Mouse (Mus musculus): ENCODE measurements around the gene Olfr972.
"Not testable (repeated sequence)": the region's sequence is repeated elsewhere in the genome, so short reads cannot be mapped to it uniquely, and the experiment has no call there.

Olfr972 gene

DNA sequence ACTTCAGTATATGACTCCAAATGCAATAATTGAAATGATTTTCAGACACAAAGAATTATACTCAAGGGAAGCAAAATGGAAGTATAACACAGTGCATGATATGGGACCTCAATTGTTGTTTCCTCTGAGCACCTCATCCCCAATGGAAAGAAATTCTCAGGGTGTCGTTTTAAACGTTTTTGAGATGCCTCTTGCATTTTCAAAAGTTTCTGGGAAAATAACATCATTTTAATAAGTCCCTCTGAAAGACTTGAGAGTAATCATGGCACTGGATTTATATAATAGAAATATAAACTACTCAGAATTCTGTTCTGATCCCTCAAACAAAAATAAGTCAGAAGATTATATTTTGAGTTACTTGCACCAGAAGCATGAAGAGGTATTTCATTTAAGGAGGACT lies at the start of gene Olfr972:
TSS of gene Olfr972 (plus strand) at position 301 of the 400 bp plus-strand sequence.
- DNase-seq (ENCODE audit: low read depth, low spot score) = no peak

DNA sequence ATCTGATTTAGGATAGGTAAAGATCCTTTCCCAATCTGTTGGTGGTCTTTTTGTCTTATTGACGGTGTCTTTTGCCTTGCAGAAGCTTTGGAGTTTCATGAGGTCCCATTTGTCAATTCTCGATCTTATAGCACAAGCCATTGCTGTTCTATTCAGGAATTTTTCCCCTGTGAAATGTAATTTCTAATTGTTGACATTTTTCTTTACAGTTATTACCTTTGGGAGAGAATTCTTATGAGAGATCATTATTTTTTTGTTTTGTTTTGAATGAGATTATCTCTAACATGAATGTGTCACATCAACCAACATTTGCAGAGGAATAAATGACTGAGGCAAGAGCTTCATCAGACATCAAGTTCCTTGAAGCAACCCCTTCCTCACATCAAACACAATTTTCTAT lies 29.6 kb upstream of the Olfr972 start, which contains the start of gene Olfr971:
TSS of gene Olfr971 (plus strand) at position 301 of the 400 bp plus-strand sequence.
- not testable (repeated sequence) for DNase-seq (ENCODE audit: low read depth, low spot score)

DNA sequence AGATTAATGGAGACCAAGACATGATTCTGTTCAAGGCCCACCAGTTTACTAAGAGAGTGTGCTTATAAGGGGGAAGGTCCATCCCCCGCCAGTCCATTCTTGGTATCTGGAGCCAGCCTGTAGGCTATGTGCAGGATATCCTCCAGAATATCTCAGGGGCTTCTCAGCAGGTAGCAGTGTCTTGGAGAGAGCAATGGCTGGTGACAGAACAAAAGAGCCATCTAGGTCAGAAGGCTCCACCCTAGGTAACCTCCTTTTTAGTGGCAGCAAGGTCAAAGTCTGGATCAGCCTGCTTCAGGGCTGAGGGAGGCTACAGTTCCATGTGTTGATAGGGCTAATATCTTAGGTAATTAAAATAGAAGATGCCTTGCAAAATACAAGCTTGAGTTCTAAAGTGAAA lies 5.8 kb downstream of the Olfr972 start:
- not testable (repeated sequence) for DNase-seq (ENCODE audit: low read depth, low spot score)

DNA sequence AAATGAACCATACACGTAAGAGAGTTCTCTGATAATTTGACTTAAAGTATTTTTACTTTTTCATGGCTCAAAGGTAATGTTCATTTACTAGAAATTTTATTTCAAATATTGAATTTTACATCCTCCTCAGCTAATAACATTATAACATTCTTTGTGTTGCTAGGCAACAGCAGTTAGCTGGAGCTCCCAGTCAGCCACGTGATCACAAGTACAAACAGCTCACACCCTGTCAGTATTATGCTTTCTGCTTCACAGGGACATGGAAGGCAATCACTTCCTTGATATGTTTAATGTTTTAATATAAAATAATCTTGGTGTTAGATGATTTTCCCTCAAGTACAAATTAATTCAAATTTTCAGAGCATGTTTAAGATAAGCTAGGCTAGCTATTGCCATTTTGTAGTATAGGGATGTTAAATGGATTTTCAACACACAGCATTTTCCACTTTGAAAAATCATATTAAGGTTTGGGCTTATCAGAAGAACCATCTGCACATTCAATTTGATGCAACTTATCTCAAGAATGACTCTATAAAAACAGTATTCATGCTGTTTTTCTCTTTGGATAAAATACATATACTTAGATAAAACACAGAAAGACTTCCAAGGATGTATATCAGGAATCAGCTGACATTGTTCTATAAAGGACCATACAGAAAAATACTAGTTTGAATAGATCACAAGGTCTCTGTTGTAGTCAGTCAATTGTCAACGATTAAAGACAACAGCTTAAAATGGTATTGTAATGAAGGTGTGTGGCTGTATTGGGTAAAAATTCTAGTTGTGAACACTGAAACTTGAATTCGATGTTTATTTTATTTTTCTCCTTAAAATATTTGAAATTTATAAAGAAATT lies 11.5 kb downstream of the Olfr972 start:
- not testable (repeated sequence) for DNase-seq (ENCODE audit: low read depth, low spot score)

DNA sequence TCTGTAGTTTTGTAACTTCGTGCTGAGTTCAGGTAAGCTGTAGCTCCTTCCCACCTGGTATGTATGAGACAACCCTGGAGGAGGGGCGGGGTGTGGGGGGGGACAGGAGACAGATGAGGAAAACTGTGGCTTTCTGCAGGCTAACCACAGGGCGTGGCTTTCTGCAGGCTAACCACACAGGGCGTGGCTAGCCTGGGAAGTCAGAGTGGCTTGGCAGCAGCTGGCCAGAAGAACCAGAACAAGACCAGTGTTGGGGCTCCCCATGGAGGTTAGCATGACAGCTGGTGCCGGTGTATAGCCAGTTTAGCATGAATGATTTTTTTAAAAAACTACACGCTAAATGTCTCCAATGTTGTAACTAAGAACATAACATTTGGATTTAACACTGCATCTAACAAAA lies 38.9 kb downstream of the Olfr972 start:
- DNase-seq (ENCODE audit: low read depth, low spot score) = no peak

DNA sequence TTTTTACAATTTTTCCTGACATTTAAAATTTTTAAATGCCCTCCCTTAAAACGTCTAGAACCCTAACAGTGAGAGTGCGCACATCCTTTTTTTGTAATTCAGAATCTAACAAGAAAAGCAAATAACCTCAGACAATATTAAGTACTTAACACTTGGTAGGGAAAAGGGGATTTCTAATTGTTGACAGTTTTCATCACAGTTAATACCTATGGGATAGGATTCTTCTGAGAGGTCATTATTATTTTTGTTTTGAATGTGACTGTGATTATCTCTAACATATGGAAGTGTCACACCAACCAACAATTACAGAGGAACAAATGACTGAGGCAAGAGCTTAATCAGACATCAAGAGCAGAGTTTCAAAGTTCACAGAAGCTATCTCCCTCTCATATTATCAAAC lies 40.8 kb downstream of the Olfr972 start, which contains the start of gene Olfr229:
TSS of gene Olfr229 (plus strand) at position 301 of the 400 bp plus-strand sequence.
- no peak for DNase-seq (ENCODE audit: low read depth, low spot score)

DNA sequence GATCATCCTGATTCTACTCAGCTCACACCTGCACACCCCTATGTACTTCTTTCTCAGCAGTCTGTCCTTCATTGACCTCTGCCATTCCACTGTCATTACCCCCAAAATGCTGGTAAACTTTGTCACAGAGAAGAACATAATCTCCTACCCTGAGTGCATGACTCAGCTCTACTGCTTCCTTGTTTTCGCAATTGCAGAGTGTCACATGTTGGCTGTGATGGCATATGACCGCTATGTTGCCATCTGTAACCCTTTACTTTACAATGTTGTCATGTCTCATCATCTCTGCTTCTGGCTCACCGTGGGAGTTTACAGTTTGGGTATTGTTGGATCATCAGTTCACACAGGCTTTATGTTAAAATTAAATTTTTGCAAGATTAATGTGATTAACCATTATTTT lies 43.7 kb downstream of the Olfr972 start:
- DNase-seq (ENCODE audit: low read depth, low spot score) = no peak

All from brain, embryonic 18.5 days (tissue).